Mouse (Mus musculus): ENCODE measurements at regions not wholly inside any gene's neighbourhood (a gene's known extent, or its start where the extent isn't known, plus 50 kb on each side); places are given as distances from the start of the nearest gene placed in this dataset.

DNA sequence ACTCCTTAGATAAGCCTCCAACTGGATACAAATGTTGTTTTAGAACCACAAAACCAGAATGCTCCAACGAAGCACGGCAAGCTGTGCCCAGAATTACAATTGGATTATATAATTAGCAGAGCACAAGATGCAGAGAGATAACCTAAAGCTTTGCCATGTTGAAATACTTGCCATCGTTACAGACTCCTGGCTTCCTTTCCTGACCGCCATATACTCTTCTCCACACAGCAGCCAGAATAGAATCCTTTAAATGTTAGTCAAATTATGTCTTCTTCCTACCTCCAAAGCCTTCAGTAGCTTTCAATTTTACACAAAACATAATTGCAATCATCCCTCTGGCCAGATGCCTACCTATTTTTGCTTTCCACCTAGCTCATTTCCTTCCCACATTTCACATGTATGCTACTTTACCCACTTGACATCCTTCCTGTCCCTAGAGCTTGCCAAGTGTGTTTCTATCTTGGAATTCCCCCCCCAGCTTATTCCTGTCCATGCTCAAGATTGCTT is 52.8 kb upstream of the G2e3 start:
- TF ChIP-seq CTCF (IDR thresholded peaks at IDR 0.05; ENCODE audit: low read depth), result no peak

DNA sequence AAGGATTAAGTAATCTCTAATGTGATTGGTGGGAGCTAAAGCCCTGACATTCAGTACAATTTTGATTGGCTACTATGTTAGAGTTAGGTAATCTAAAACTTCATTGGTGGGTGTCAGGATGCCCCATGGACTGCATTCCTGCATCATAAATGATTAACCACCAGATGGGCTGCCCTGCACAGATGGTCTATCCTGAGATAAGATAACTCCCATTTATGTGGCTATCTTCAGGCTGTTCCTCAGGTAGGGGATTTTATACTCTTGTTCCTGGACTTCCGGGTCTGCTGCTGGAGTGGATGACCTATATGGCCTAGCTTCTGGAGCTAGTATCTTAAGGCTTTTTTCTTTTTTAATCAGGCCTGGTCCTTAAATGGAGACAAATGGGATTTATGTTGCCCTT is 69.5 kb upstream of the G2e3 start:
- Histone ChIP-seq H3K4me2 (ENCODE audit: low read length) (no peak overlapping the region), H3K36me3 (ENCODE audit: insufficient read depth, low read length) (no peaks in the 10 kb centered on the region), H3K9ac (ENCODE audit: low read depth, low read length) (no peak overlapping the region), H3K4me1 (replicated peaks; ENCODE audit: insufficient read depth, low read length) (no peaks in the 10 kb centered on the region), H3K9me3 (replicated peaks; ENCODE audit: low read length) (no peaks in the 10 kb centered on the region), H3K27ac (no peak overlapping the region), H3K27me3 (ENCODE audit: insufficient read depth, low read length) (no peaks in the 10 kb centered on the region), H3K4me3 (replicated peaks; ENCODE audit: low read depth, low read length) (no peak overlapping the region)
- WGBS, result 93% methylated on average over 1 of the region's 1 CpGs
- DNase-seq (ENCODE audit: low spot score), result no peak
- ATAC-seq (replicated peaks; ENCODE audit: low FRiP score, low read depth), result no peak
- no peak for TF ChIP-seq CTCF (IDR thresholded peaks at IDR 0.05; ENCODE audit: low read depth)

More for the DNA sequence above, 52.8 kb upstream of the G2e3 start:
- ATAC-seq (replicated peaks; ENCODE audit: low FRiP score, low read depth), result no peak
- H3K27me3 ChIP-seq (ENCODE audit: insufficient read depth, low read length), result no peaks in the 10 kb centered on the region
- no peak overlapping the region for H3K4me3 ChIP-seq (replicated peaks; ENCODE audit: low read depth, low read length)
- H3K4me2 ChIP-seq (ENCODE audit: low read length), result no peak overlapping the region
- no peak overlapping the region for H3K27ac ChIP-seq
- no peaks in the 10 kb centered on the region for H3K36me3 ChIP-seq (ENCODE audit: insufficient read depth, low read length)
- WGBS, result 73% methylated on average over 4 of the region's 4 CpGs
- no peaks in the 10 kb centered on the region for H3K9me3 ChIP-seq (replicated peaks; ENCODE audit: low read length)
- no peak overlapping the region for H3K9ac ChIP-seq (ENCODE audit: low read depth, low read length)
- no peaks in the 10 kb centered on the region for H3K4me1 ChIP-seq (replicated peaks; ENCODE audit: insufficient read depth, low read length)
- no peak for DNase-seq (ENCODE audit: low spot score)

DNA sequence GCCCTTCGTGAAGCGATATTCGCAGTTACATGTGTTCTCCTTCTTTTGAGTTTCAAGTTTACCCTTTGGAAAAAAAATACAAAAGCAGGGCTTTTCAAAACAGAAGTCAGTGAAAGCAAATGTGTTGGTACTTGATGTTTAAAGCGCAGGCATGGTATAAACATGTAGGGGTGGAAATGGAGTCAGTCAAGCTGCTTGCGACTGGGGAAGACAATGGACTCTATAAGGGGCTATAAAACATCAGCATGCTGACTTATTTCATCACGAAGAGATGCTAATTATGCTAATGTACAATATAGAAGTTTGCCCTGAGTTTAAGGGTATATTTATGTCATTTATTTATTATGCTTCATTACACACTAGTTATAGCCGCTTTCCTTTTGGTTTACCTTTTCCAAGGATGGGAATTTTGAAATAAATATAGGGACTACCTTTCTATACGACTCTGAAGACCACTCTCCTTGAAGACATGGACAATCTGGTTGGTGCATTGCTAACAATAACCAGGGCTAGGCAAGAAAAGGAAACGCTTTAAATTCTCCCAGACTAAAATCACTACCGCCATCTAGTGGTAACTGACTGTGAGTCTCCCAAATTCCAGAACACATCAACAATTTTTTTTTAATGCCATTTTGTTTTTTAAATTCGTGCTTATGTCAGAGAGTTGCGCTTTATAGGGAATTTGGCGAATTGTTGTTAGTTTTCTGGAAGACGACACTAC is 71.9 kb upstream of the G2e3 start:
- no peak for ATAC-seq (replicated peaks; ENCODE audit: low FRiP score, low read depth)
- TF ChIP-seq CTCF (IDR thresholded peaks at IDR 0.05; ENCODE audit: low read depth), result peak; percentile 75
- Histone ChIP-seq H3K4me1 (replicated peaks; ENCODE audit: insufficient read depth, low read length) (no peaks in the 10 kb centered on the region), H3K4me2 (ENCODE audit: low read length) (peak overlapping the region; percentile 25; the same call in 1 of the 2 replicates), H3K9me3 (replicated peaks; ENCODE audit: low read length) (no peaks in the 10 kb centered on the region), H3K27ac (no peak overlapping the region), H3K36me3 (ENCODE audit: insufficient read depth, low read length) (no peaks in the 10 kb centered on the region), H3K9ac (ENCODE audit: low read depth, low read length) (no peak overlapping the region), H3K27me3 (ENCODE audit: insufficient read depth, low read length) (no peaks in the 10 kb centered on the region), H3K4me3 (replicated peaks; ENCODE audit: low read depth, low read length) (no peak overlapping the region)
- peak; percentile 78 for DNase-seq (ENCODE audit: low spot score)
- 46% methylated on average over 14 of the region's 14 CpGs for WGBS

DNA sequence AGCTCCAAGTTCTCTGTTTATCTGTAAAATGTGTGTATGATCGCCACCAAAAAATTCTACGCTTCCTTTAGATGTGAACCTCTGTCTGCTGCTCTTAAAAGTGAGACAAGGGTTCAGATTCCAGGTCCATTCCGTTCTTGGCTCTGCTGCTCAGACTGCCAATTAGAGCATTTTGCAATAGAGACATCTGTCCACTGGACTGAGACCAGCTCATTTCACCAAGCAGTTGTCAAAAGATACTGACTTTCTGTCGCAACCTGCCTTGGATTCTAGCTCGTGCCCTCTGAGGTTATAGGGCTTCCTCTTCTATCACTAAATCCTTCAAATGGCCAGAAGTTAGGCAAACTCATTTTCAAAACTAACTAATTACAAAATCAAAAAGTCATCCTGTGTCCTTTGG is 74.4 kb upstream of the G2e3 start:
- no peaks in the 10 kb centered on the region for H3K36me3 ChIP-seq (ENCODE audit: insufficient read depth, low read length)
- H3K4me3 ChIP-seq (replicated peaks; ENCODE audit: low read depth, low read length), result no peak overlapping the region
- TF ChIP-seq CTCF (IDR thresholded peaks at IDR 0.05; ENCODE audit: low read depth), result no peak
- ATAC-seq (replicated peaks; ENCODE audit: low FRiP score, low read depth) (no peak), DNase-seq (ENCODE audit: low spot score) (no peak)
- H3K27ac ChIP-seq, result no peak overlapping the region
- H3K9me3 ChIP-seq (replicated peaks; ENCODE audit: low read length), result no peaks in the 10 kb centered on the region
- H3K9ac ChIP-seq (ENCODE audit: low read depth, low read length), result no peak overlapping the region
- H3K4me2 ChIP-seq (ENCODE audit: low read length), result no peak overlapping the region
- WGBS, result 67% methylated on average over 5 of the region's 5 CpGs
- H3K4me1 ChIP-seq (replicated peaks; ENCODE audit: insufficient read depth, low read length), result no peaks in the 10 kb centered on the region
- no peaks in the 10 kb centered on the region for H3K27me3 ChIP-seq (ENCODE audit: insufficient read depth, low read length)

DNA sequence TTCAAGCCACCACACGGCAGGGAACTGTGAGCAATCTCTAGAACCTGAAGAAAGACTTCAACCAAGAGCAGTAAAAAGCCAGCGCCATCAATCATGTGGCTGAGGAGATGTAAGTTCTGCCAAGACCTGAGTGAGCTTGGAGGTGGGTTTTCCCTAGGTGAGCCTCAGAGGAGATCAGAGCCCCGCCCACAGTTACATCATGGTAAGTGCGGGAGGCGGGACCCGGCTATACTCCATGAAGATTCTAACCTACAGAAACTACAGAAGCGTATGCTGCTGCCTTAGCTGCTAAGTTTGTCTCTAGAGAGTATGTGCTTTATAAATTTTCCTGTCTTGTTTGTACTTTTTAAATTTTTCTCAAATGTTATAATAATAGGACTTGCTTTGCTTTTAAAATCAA is 105.0 kb upstream of the G2e3 start:
- no peaks in the 10 kb centered on the region for H3K36me3 ChIP-seq (ENCODE audit: insufficient read depth, low read length)
- H3K4me2 ChIP-seq (ENCODE audit: low read length), result no peak overlapping the region
- WGBS, result 74% methylated on average over 7 of the region's 7 CpGs
- no peak overlapping the region for H3K4me3 ChIP-seq (replicated peaks; ENCODE audit: low read depth, low read length)
- DNase-seq (ENCODE audit: low spot score), result no peak
- no peaks in the 10 kb centered on the region for H3K9me3 ChIP-seq (replicated peaks; ENCODE audit: low read length)
- H3K9ac ChIP-seq (ENCODE audit: low read depth, low read length), result no peak overlapping the region
- TF ChIP-seq CTCF (IDR thresholded peaks at IDR 0.05; ENCODE audit: low read depth), result no peak
- no peak for ATAC-seq (replicated peaks; ENCODE audit: low FRiP score, low read depth)
- H3K4me1 ChIP-seq (replicated peaks; ENCODE audit: insufficient read depth, low read length), result no peaks in the 10 kb centered on the region
- no peak overlapping the region for H3K27ac ChIP-seq
- no peaks in the 10 kb centered on the region for H3K27me3 ChIP-seq (ENCODE audit: insufficient read depth, low read length)

DNA sequence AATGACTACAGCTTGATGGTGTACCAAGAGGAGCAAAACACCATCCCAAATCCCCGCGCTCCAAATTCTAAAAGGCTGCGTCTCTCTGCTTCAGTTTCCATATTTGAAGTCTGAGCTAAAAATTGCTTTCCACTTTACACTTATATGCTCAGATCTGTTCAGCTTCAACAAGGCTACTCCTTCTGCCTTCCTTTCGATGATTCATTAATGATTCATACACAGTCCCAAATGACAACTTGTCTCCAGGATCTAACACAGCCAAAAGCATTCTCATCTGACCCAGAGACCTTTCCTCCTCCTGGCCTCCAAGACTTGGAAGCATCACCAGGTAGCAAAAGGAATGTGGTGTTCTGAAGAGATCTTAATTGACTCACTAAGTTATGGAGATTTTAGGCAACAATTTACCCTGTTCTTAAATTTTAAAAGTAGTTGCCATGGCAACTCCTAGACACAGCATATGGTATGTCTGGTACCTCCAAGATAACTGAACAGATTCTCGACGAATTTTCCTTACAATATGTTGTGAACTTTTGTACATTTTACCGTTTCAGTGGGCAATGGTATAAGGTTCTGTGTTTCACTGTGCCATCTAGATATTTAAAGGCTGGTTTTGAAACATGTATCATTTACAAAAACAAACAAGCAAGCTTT is 106.6 kb upstream of the G2e3 start:
- no peaks in the 10 kb centered on the region for H3K9me3 ChIP-seq (replicated peaks; ENCODE audit: low read length)
- TF ChIP-seq CTCF (IDR thresholded peaks at IDR 0.05; ENCODE audit: low read depth), result no peak
- H3K27me3 ChIP-seq (ENCODE audit: insufficient read depth, low read length), result no peaks in the 10 kb centered on the region
- H3K4me2 ChIP-seq (ENCODE audit: low read length), result no peak overlapping the region
- DNase-seq (ENCODE audit: low spot score) (no peak), ATAC-seq (replicated peaks; ENCODE audit: low FRiP score, low read depth) (no peak)
- 88% methylated on average over 7 of the region's 7 CpGs for WGBS
- no peak overlapping the region for H3K27ac ChIP-seq
- H3K36me3 ChIP-seq (ENCODE audit: insufficient read depth, low read length), result no peaks in the 10 kb centered on the region
- no peak overlapping the region for H3K9ac ChIP-seq (ENCODE audit: low read depth, low read length)
- H3K4me1 ChIP-seq (replicated peaks; ENCODE audit: insufficient read depth, low read length), result no peaks in the 10 kb centered on the region
- H3K4me3 ChIP-seq (replicated peaks; ENCODE audit: low read depth, low read length), result no peak overlapping the region

Data from kidney, postnatal 0 days (tissue).